Mouse (Mus musculus): ENCODE results near the gene Gpr19. TPM values are rescaled to one million over a fixed set of nuclear protein-coding genes. Genes with fewer than 3 reads are reported as not detected.

The Gpr19 gene
- total and polyA plus RNA-seq, 2 experiments from 2014 or later: 9.4 to 13.4 TPM

DNA sequence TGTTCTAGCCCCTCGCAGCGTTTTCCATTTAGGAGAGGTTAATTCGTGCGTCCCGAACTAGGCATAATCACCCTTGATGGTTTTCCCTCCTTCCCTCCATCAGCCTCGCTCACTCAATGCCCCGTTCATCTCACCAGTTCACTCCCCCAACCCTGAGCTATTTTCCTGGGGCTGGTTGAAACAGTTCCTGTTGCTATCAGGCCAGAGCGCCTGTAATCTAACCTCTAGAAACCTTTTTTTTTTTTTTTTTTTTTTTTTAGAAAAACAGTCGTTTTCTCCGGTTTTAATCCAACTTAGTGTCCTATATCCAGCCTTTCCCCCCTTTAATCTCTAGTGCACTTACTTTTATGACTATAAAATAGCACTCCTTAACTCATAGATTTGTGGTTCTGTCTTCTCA is 67.6 kb downstream of the Gpr19 start:
- H3K27me3 ChIP-seq (ENCODE audit: control insufficient read depth, insufficient read depth, low read length): no peaks in the 10 kb centered on the region
- H3K9me3 ChIP-seq (replicated peaks; ENCODE audit: control insufficient read depth, low read length): no peaks in the 10 kb centered on the region
- TF ChIP-seq CTCF (IDR thresholded peaks at IDR 0.05; ENCODE audit: low read depth): no peak
- no peak for TF ChIP-seq EP300 (IDR thresholded peaks at IDR 0.05; ENCODE audit: low read depth)
- ATAC-seq (ENCODE audit: insufficient read depth, low read depth) (no peak), DNase-seq (ENCODE audit: low spot score) (no peak)
- no peaks in the 10 kb centered on the region for H3K4me1 ChIP-seq (ENCODE audit: control insufficient read depth, insufficient read depth)
- H3K36me3 ChIP-seq (replicated peaks; ENCODE audit: control insufficient read depth, insufficient read depth, low read length): no peaks in the 10 kb centered on the region
- H3K27ac ChIP-seq (ENCODE audit: low read depth): peak overlapping the region; percentile 96
- peak overlapping the region; percentile 68 for H3K4me3 ChIP-seq (ENCODE audit: low read depth, low read length)
- H3K9ac ChIP-seq (replicated peaks; ENCODE audit: low read depth, low read length): peak overlapping the region; percentile 73
- 2% methylated on average over 10 of the region's 10 CpGs for WGBS
- H3K4me2 ChIP-seq (ENCODE audit: low read depth, low read length): peak overlapping the region; percentile 73

DNA sequence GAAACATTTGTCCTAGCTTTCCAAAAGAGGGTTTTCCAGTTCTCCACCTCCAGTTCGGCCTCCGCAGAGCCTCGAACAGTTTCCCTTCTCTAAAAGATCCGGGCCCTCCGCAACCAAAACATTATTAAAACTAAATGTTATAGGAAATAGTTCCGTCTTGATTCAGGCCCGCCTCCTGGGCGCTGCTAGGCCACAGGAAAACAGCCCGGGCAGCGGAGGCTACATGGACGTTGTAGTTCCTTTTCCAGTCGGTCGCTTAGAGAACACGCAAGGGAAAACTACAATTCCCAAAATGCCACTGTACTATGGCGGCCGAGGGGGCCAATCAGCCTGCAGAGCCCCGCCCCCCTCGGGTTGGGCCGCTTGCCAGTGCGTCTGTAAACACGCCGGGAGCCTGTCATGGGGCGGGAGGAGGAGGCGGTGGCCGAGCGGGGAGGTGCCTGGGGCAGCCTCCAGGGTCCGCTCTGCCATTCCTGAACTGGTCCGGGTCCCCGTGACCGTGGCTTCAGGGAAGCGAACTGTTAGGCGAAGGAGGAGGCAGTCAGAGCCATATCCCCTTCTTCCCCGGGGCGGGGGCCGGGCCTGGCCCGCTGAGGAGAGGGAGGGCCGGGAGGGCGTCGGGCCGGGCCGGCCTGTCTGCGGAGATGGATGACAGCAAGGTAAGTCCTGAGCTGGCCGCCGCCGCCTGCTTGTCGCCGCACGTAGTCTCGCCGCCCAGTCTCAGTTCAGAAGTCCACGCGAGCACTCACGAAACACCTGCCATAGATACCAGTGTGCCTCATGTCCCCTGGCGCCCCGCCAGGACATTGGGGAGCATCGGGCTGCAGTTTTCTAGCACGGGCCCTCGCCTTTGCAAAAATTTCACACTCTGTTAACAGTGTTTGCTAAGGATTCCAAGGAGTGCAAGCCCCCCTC is 68.3 kb downstream of the Gpr19 start, which contains the start of gene Crebl2:
Gene Crebl2, plus strand, starts transcription at position 369 of the 915 bp plus-strand sequence.
- Histone ChIP-seq H3K9me3 (replicated peaks; ENCODE audit: control insufficient read depth, low read length) (no peaks in the 10 kb centered on the region), H3K9ac (replicated peaks; ENCODE audit: low read depth, low read length) (peak within 1 kb of the TSS; percentile 81), H3K27me3 (ENCODE audit: control insufficient read depth, insufficient read depth, low read length) (no peaks in the 10 kb centered on the region), H3K4me2 (ENCODE audit: low read depth, low read length) (peak within 1 kb of the TSS; percentile 73), H3K4me1 (ENCODE audit: control insufficient read depth, insufficient read depth) (no peaks in the 10 kb centered on the region), H3K36me3 (replicated peaks; ENCODE audit: control insufficient read depth, insufficient read depth, low read length) (no peaks in the 10 kb centered on the region), H3K4me3 (ENCODE audit: low read depth, low read length) (peak within 1 kb of the TSS; percentile 68), H3K27ac (ENCODE audit: low read depth) (peak within 1 kb of the TSS; percentile 96)
- ATAC-seq (ENCODE audit: insufficient read depth, low read depth) (peak; percentile 97), DNase-seq (ENCODE audit: low spot score) (peak; percentile 98)
- under 1% methylated on average over 49 of the region's 58 CpGs for WGBS
- TF ChIP-seq CTCF (IDR thresholded peaks at IDR 0.05; ENCODE audit: low read depth): peak; percentile 31
- peak; percentile 96 for TF ChIP-seq EP300 (IDR thresholded peaks at IDR 0.05; ENCODE audit: low read depth)

- DNase-seq (ENCODE audit: low spot score): no peak
Measured at GRCm38 (mm10) chr6:134822844-134823243, 75.5 kb downstream of the Gpr19 start.

DNA sequence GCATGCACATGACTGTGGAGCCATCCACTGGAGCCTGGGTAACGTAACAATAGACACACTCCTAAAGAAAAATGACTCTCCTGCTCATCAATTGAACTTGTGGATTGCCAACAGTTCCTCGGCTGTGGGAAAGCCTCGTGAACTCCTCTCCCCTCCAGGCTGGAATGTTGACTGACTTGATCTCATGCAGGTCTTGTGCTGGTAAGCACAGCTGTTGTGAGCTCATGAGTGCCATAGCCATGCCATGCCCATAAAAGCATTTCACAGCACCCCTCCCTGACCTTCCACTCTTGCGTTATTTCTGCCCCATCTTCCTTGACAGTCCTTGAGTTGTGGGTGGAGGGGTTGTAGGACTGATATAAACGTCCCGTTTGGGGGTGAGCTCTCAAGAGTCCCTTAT is 78.0 kb downstream of the Gpr19 start:
- no peak for TF ChIP-seq CTCF (IDR thresholded peaks at IDR 0.05; ENCODE audit: low read depth)
- no peak for TF ChIP-seq EP300 (IDR thresholded peaks at IDR 0.05; ENCODE audit: low read depth)

More at GRCm38 (mm10) chr6:134822844-134823243, 75.5 kb downstream of the Gpr19 start:
- H3K9me3 ChIP-seq (replicated peaks; ENCODE audit: control insufficient read depth, low read length): no peaks in the 10 kb centered on the region
- no peak for ATAC-seq (ENCODE audit: insufficient read depth, low read depth)
- H3K9ac ChIP-seq (replicated peaks; ENCODE audit: low read depth, low read length): no peak overlapping the region
- no peaks in the 10 kb centered on the region for H3K27me3 ChIP-seq (ENCODE audit: control insufficient read depth, insufficient read depth, low read length)
- H3K36me3 ChIP-seq (replicated peaks; ENCODE audit: control insufficient read depth, insufficient read depth, low read length): no peaks in the 10 kb centered on the region
- peak; percentile 38; the same call in 1 of the 2 replicates for TF ChIP-seq CTCF (IDR thresholded peaks at IDR 0.05; ENCODE audit: low read depth)
- no peak for TF ChIP-seq EP300 (IDR thresholded peaks at IDR 0.05; ENCODE audit: low read depth)
- H3K4me1 ChIP-seq (ENCODE audit: control insufficient read depth, insufficient read depth): no peaks in the 10 kb centered on the region
- 68% methylated on average over 10 of the region's 10 CpGs for WGBS
- H3K4me3 ChIP-seq (ENCODE audit: low read depth, low read length): no peak overlapping the region
- H3K4me2 ChIP-seq (ENCODE audit: low read depth, low read length): no peak overlapping the region
- no peak overlapping the region for H3K27ac ChIP-seq (ENCODE audit: low read depth)

GRCm38 (mm10) chr6:134819741-134820140 is 78.6 kb downstream of the Gpr19 start:
- ATAC-seq (ENCODE audit: insufficient read depth, low read depth) (no peak), DNase-seq (ENCODE audit: low spot score) (no peak)
- Histone ChIP-seq H3K27me3 (ENCODE audit: control insufficient read depth, insufficient read depth, low read length) (no peaks in the 10 kb centered on the region), H3K4me3 (ENCODE audit: low read depth, low read length) (no peak overlapping the region), H3K27ac (ENCODE audit: low read depth) (no peak overlapping the region), H3K9ac (replicated peaks; ENCODE audit: low read depth, low read length) (no peak overlapping the region), H3K9me3 (replicated peaks; ENCODE audit: control insufficient read depth, low read length) (no peaks in the 10 kb centered on the region), H3K4me2 (ENCODE audit: low read depth, low read length) (no peak overlapping the region), H3K4me1 (ENCODE audit: control insufficient read depth, insufficient read depth) (no peaks in the 10 kb centered on the region), H3K36me3 (replicated peaks; ENCODE audit: control insufficient read depth, insufficient read depth, low read length) (no peaks in the 10 kb centered on the region)
- WGBS: 60% methylated on average over 5 of the region's 5 CpGs
- TF ChIP-seq EP300 (IDR thresholded peaks at IDR 0.05; ENCODE audit: low read depth) (no peak), CTCF (IDR thresholded peaks at IDR 0.05; ENCODE audit: low read depth) (no peak)

More for the DNA sequence above, 78.0 kb downstream of the Gpr19 start:
- Histone ChIP-seq H3K27ac (ENCODE audit: low read depth) (no peak overlapping the region), H3K4me2 (ENCODE audit: low read depth, low read length) (no peak overlapping the region), H3K9me3 (replicated peaks; ENCODE audit: control insufficient read depth, low read length) (no peaks in the 10 kb centered on the region), H3K9ac (replicated peaks; ENCODE audit: low read depth, low read length) (no peak overlapping the region), H3K4me3 (ENCODE audit: low read depth, low read length) (no peak overlapping the region), H3K36me3 (replicated peaks; ENCODE audit: control insufficient read depth, insufficient read depth, low read length) (no peaks in the 10 kb centered on the region), H3K27me3 (ENCODE audit: control insufficient read depth, insufficient read depth, low read length) (no peaks in the 10 kb centered on the region), H3K4me1 (ENCODE audit: control insufficient read depth, insufficient read depth) (no peaks in the 10 kb centered on the region)
- no peak for DNase-seq (ENCODE audit: low spot score)
- no peak for ATAC-seq (ENCODE audit: insufficient read depth, low read depth)
- 41% methylated on average over 6 of the region's 6 CpGs for WGBS

Other genes with a start within 250 kb of the Gpr19 start
- gene Dusp16, start 106.0 kb downstream of the Gpr19 start, total RNA-seq (2014; rRNA removed; ENCODE audit: low replicate concordance): 19.9 and 29.2 TPM in 2 replicates
- 8.1 and 9.6 TPM in 2 replicates for gene Dusp16, start 106.0 kb downstream of the Gpr19 start, polyA plus RNA-seq (2015; fragmentation: Nextera tagmentation; extraction: Ambion mirVana)
- gene Crebl2, start 68.4 kb downstream of the Gpr19 start, total RNA-seq (2014; rRNA removed; ENCODE audit: low replicate concordance): 0.85 and 14.5 TPM in 2 replicates
- 2.0 and 2.4 TPM in 2 replicates for gene Crebl2, start 68.4 kb downstream of the Gpr19 start, polyA plus RNA-seq (2015; fragmentation: Nextera tagmentation; extraction: Ambion mirVana)
- gene Cdkn1b, start 21.8 kb upstream of the Gpr19 start, total RNA-seq (2014; rRNA removed; ENCODE audit: low replicate concordance): 42.9 and 65.1 TPM in 2 replicates
- gene Cdkn1b, start 21.8 kb upstream of the Gpr19 start, polyA plus RNA-seq (2015; fragmentation: Nextera tagmentation; extraction: Ambion mirVana): 23.7 and 27.0 TPM in 2 replicates
- 24.8 and 28.5 TPM in 2 replicates for gene Apold1, start 83.1 kb upstream of the Gpr19 start, total RNA-seq (2014; rRNA removed; ENCODE audit: low replicate concordance)
- gene Apold1, start 83.1 kb upstream of the Gpr19 start, polyA plus RNA-seq (2015; fragmentation: Nextera tagmentation; extraction: Ambion mirVana): 6.9 and 9.2 TPM in 2 replicates
- gene Ddx47, start 113.0 kb upstream of the Gpr19 start, total RNA-seq (2014; rRNA removed; ENCODE audit: low replicate concordance): 24.5 and 35.8 TPM in 2 replicates
- gene Ddx47, start 113.0 kb upstream of the Gpr19 start, polyA plus RNA-seq (2015; fragmentation: Nextera tagmentation; extraction: Ambion mirVana): 51.4 and 52.7 TPM in 2 replicates
- 0.12 TPM in 1 of 2 replicates, not detected in the other for gene Gprc5a, start 167.1 kb upstream of the Gpr19 start, total RNA-seq (2014; rRNA removed; ENCODE audit: low replicate concordance)
- gene Gprc5a, start 167.1 kb upstream of the Gpr19 start, polyA plus RNA-seq (2015; fragmentation: Nextera tagmentation; extraction: Ambion mirVana): 2.3 and 2.5 TPM in 2 replicates
- not detected in 2 replicates for gene Gprc5d, start 219.7 kb upstream of the Gpr19 start, total RNA-seq (2014; rRNA removed; ENCODE audit: low replicate concordance)
- not detected in 2 replicates for gene Gprc5d, start 219.7 kb upstream of the Gpr19 start, polyA plus RNA-seq (2015; fragmentation: Nextera tagmentation; extraction: Ambion mirVana)

All from heart, postnatal 0 days (tissue).